Mouse (Mus musculus) stomach, postnatal 0 days (tissue): ENCODE measurements around the gene Ptp4a2. TPM values are rescaled to one million over a fixed set of nuclear protein-coding genes. Genes with fewer than 3 reads are reported as not detected.
"Not testable (repeated sequence)": the region's sequence is repeated elsewhere in the genome, so short reads cannot be mapped to it uniquely, and the experiment has no call there.

Experiments used
- ATAC-seq: fragments of 200-750 bp; cut with Nextera tagmentation; 2 replicates; pipeline ENCODE4 v1.8.0; 2017; ENCODE audit not compliant: low FRiP score, low TSS enrichment
- DNase-seq: peaks from one replicate; pipeline ENCODE4 v3.0.0-alpha.2; 2016; ENCODE audit warnings: low spot score
- H3K27ac ChIP-seq: fragments of 300-500 bp; sonication (generic); replicated peaks from 2 replicates; pipeline ENCODE4 v1.5.1; 2014; ENCODE audit warnings: mild to moderate bottlenecking, control low read depth
- H3K27me3 ChIP-seq: fragments of 300-500 bp; sonication (generic); 2 replicates; pipeline ENCODE4 v1.6.1; 2014; ENCODE audit warnings: low read length; ENCODE audit not compliant: control insufficient read depth, insufficient read depth
- H3K36me3 ChIP-seq: fragments of 300-500 bp; sonication (generic); 2 replicates; pipeline ENCODE4 v1.6.1; 2014; ENCODE audit warnings: low read length, mixed read lengths; ENCODE audit not compliant: control insufficient read depth, insufficient read depth
- H3K4me1 ChIP-seq: fragments of 300-500 bp; sonication (generic); replicated peaks from 2 replicates; pipeline ENCODE4 v1.6.1; 2014; ENCODE audit warnings: antibody characterized with exemption; ENCODE audit not compliant: control insufficient read depth, insufficient read depth
- H3K4me2 ChIP-seq: fragments of 300-500 bp; sonication (generic); replicated peaks from 2 replicates; pipeline ENCODE4 v1.6.1; 2014; ENCODE audit warnings: low read depth, mild to moderate bottlenecking, control low read depth, moderate library complexity
- H3K4me3 ChIP-seq: fragments of 300-500 bp; sonication (generic); 2 replicates; pipeline ENCODE4 v1.5.1; 2014; ENCODE audit warnings: low read depth, low read length, control low read depth
- H3K9ac ChIP-seq: fragments of 300-500 bp; sonication (generic); 2 replicates; pipeline ENCODE4 v1.6.1; 2014; ENCODE audit warnings: mild to moderate bottlenecking, low read length, control low read depth, mixed read lengths
- H3K9me3 ChIP-seq: fragments of 300-500 bp; sonication (generic); 2 replicates; pipeline ENCODE4 v1.6.1; 2016; ENCODE audit warnings: low read length; ENCODE audit not compliant: control insufficient read depth
- CTCF ChIP-seq: IDR thresholded peaks from 2 replicates; pipeline ENCODE4 v1.5.1; 2016; ENCODE audit warnings: antibody characterized with exemption, low read depth, mild to moderate bottlenecking, moderate library complexity
- EP300 ChIP-seq: optimal IDR thresholded peaks from 2 replicates; pipeline ENCODE3; 2016; ENCODE audit warnings: antibody characterized with exemption
- WGBS: fragments of 180-500 bp; shearing (Covaris S2); extraction: QIAGEN DNeasy Blood & Tissue Kit; methylation state at CpG from one replicate; pipeline ENCODE4 v1.1.7; 2014; 5-methylcytosine and 5-hydroxymethylcytosine counted together
- microRNA-seq: library from miRNA; unstranded; fragments of <30 nt; microRNA quantifications from one replicate; pipeline ENCODE4, GENCODE M21; 2016
- polyA plus RNA-seq: library from polyadenylated mRNA; unstranded; fragments of >200 nt; fragmentation: Nextera tagmentation; extraction: Ambion mirVana; gene quantifications from 2 replicates; pipeline ENCODE4 v1.2.1, GENCODE M21; 2015

Ptp4a2 gene
- polyA plus RNA-seq, 1 experiment from 2014 or later = 275 TPM

- peak overlapping the region; percentile 13 for H3K9ac ChIP-seq
- ATAC-seq (peak; percentile 60; the same call in 1 of the 2 replicates), DNase-seq (peak; percentile 35)
- no peaks in the 10 kb centered on the region for H3K27me3 ChIP-seq
- WGBS = 18% methylated on average over 11 of the region's 11 CpGs
- peak overlapping the region; percentile 71 for H3K27ac ChIP-seq
- H3K4me2 ChIP-seq = peak overlapping the region; percentile 36
- H3K4me3 ChIP-seq = no peak overlapping the region; the same call in 1 of the 2 replicates
- 0 out of 2 replicates have a peak, but pooled peaks cover 6% of the 10 kb centered on the region for H3K4me1 ChIP-seq
- H3K9me3 ChIP-seq = no peaks in the 10 kb centered on the region
- no peaks in the 10 kb centered on the region for H3K36me3 ChIP-seq
- TF ChIP-seq CTCF = no peak
- no peak for TF ChIP-seq EP300
Observed at GRCm38 (mm10) chr4:129882555-129883293, 71.7 kb downstream of the Ptp4a2 start.

GRCm38 (mm10) chr4:129884041-129884930 lies 73.3 kb downstream of the Ptp4a2 start:
- DNase-seq (no peak), ATAC-seq (no peak)
- H3K27me3 ChIP-seq = no peaks in the 10 kb centered on the region
- no peak overlapping the region for H3K27ac ChIP-seq
- 71% methylated on average over 12 of the region's 12 CpGs for WGBS
- H3K36me3 ChIP-seq = no peaks in the 10 kb centered on the region
- no peak overlapping the region for H3K9ac ChIP-seq
- 0 out of 2 replicates have a peak, but pooled peaks cover 3% of the 10 kb centered on the region for H3K4me1 ChIP-seq
- TF ChIP-seq CTCF (no peak), EP300 (no peak)
- H3K4me2 ChIP-seq = no peak overlapping the region
- no peaks in the 10 kb centered on the region for H3K9me3 ChIP-seq
- no peak overlapping the region for H3K4me3 ChIP-seq

GRCm38 (mm10) chr4:129889661-129890060 lies 78.6 kb downstream of the Ptp4a2 start:
- no peaks in the 10 kb centered on the region for H3K4me1 ChIP-seq
- DNase-seq = no peak
- no peak for TF ChIP-seq CTCF
- TF ChIP-seq EP300 = no peak

GRCm38 (mm10) chr4:129890094-129890493 lies 79.1 kb downstream of the Ptp4a2 start:
- H3K27me3 ChIP-seq = no peaks in the 10 kb centered on the region
- no peak overlapping the region for H3K9ac ChIP-seq
- no peak overlapping the region for H3K27ac ChIP-seq
- ATAC-seq (no peak), DNase-seq (no peak)
- H3K4me3 ChIP-seq = no peak overlapping the region
- TF ChIP-seq EP300 (no peak), CTCF (no peak)
- no peaks in the 10 kb centered on the region for H3K9me3 ChIP-seq
- no peaks in the 10 kb centered on the region for H3K36me3 ChIP-seq
- no peaks in the 10 kb centered on the region for H3K4me1 ChIP-seq
- 86% methylated on average over 7 of the region's 7 CpGs for WGBS
- no peak overlapping the region for H3K4me2 ChIP-seq

More at GRCm38 (mm10) chr4:129889661-129890060, 78.6 kb downstream of the Ptp4a2 start:
- no peak overlapping the region for H3K9ac ChIP-seq
- H3K36me3 ChIP-seq = no peaks in the 10 kb centered on the region
- no peak for ATAC-seq
- no peaks in the 10 kb centered on the region for H3K27me3 ChIP-seq
- H3K4me3 ChIP-seq = no peak overlapping the region
- no peak overlapping the region for H3K27ac ChIP-seq
- 86% methylated on average over 10 of the region's 10 CpGs for WGBS
- no peak overlapping the region for H3K4me2 ChIP-seq
- H3K9me3 ChIP-seq = no peaks in the 10 kb centered on the region

GRCm38 (mm10) chr4:129894861-129895260 lies 83.8 kb downstream of the Ptp4a2 start:
- no peak overlapping the region for H3K27ac ChIP-seq
- H3K9me3 ChIP-seq = no peaks in the 10 kb centered on the region
- H3K36me3 ChIP-seq = no peaks in the 10 kb centered on the region
- H3K4me2 ChIP-seq = no peak overlapping the region
- TF ChIP-seq CTCF (no peak), EP300 (no peak)
- no peak for ATAC-seq
- 98% methylated on average over 3 of the region's 3 CpGs for WGBS
- H3K27me3 ChIP-seq = no peaks in the 10 kb centered on the region
- no peak overlapping the region for H3K9ac ChIP-seq
- DNase-seq = no peak
- no peak overlapping the region for H3K4me3 ChIP-seq
- H3K4me1 ChIP-seq = no peaks in the 10 kb centered on the region

GRCm38 (mm10) chr4:129898815-129899214 lies 87.8 kb downstream of the Ptp4a2 start:
- 92% methylated on average over 18 of the region's 18 CpGs for WGBS
- H3K4me2 ChIP-seq, H3K9me3 ChIP-seq, H3K9ac ChIP-seq, H3K27ac ChIP-seq, H3K4me3 ChIP-seq, H3K4me1 ChIP-seq, DNase-seq, ATAC-seq, H3K27me3 ChIP-seq, H3K36me3 ChIP-seq: not testable (repeated sequence)

Small RNA genes lying within 50 kb of the gene (microRNA-seq; reads per million reads assigned to microRNA genes)
- gene Gm28017 = not detected

Other genes with a start within 250 kb of the Ptp4a2 start
- gene Lck, start 237.6 kb upstream of the Ptp4a2 start, polyA plus RNA-seq = 1.7 and 1.9 TPM in 2 replicates
- 1.2 and 1.9 TPM in 2 replicates for gene Fam167b, start 232.7 kb upstream of the Ptp4a2 start, polyA plus RNA-seq
- 222 and 230 TPM in 2 replicates for gene Eif3i, start 210.6 kb upstream of the Ptp4a2 start, polyA plus RNA-seq
- gene Tmem234, start 210.6 kb upstream of the Ptp4a2 start, polyA plus RNA-seq = 168 and 169 TPM in 2 replicates
- 0.65 and 0.75 TPM in 2 replicates for gene Dcdc2b, start 197.0 kb upstream of the Ptp4a2 start, polyA plus RNA-seq
- gene Iqcc, start 192.1 kb upstream of the Ptp4a2 start, polyA plus RNA-seq = 15.8 and 16.1 TPM in 2 replicates
- 34.2 and 40.2 TPM in 2 replicates for gene Ccdc28b, start 187.3 kb upstream of the Ptp4a2 start, polyA plus RNA-seq
- gene Txlna, start 170.2 kb upstream of the Ptp4a2 start, polyA plus RNA-seq = 23.5 and 23.6 TPM in 2 replicates
- 5.7 and 6.8 TPM in 2 replicates for gene Kpna6, start 138.5 kb upstream of the Ptp4a2 start, polyA plus RNA-seq
- 4.5 and 5.4 TPM in 2 replicates for gene Tmem39b, start 114.4 kb upstream of the Ptp4a2 start, polyA plus RNA-seq
- 37.7 and 38.6 TPM in 2 replicates for gene Khdrbs1, start 68.9 kb upstream of the Ptp4a2 start, polyA plus RNA-seq
- gene Spocd1, start 118.0 kb downstream of the Ptp4a2 start, polyA plus RNA-seq = not detected in 2 replicates
- gene Adgrb2, start 173.7 kb downstream of the Ptp4a2 start, polyA plus RNA-seq = 0.49 and 0.83 TPM in 2 replicates
- gene Col16a1, start 236.6 kb downstream of the Ptp4a2 start, polyA plus RNA-seq = 47.7 and 51.6 TPM in 2 replicates